Mouse (Mus musculus): ENCODE measurements at regions not wholly inside any gene's neighbourhood (a gene's known extent, or its start where the extent isn't known, plus 50 kb on each side); places are given as distances from the start of the nearest gene placed in this dataset.

DNA sequence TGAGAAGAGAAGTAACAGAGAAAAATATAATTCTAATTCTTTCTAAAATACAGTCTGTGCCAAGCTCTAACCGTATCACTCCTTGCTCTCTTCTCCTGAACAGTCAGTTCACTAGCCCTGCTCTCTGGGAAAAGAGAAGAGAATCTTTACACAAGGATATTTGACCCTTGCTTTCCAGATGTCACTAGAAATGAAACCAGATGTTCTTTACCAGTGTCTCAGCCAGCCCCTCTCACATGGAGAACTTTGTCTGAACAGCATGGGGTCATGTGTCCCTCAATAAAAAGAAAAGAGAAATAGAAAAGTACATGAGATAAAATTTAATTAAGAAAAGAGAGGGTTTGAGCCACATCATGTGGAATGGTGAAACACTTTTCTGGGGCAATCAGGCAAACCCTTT, 91.3 kb upstream of the Hddc2 start:
- no peak for TF ChIP-seq ZC3H11A (IDR thresholded peaks at IDR 0.05; ENCODE audit: low read depth, low read length)
- no peak for TF ChIP-seq HCFC1 (IDR thresholded peaks at IDR 0.05; ENCODE audit: low read depth, low read length)
- TF ChIP-seq EP300 (IDR thresholded peaks at IDR 0.05; ENCODE audit: low read depth in 1 of 2, low read length in 2 of 2): no peak
- TF ChIP-seq CTCF (IDR thresholded peaks at IDR 0.05 in 2 of 3, conservative IDR thresholded peaks at IDR 0.05 in 1 of 3; ENCODE audit: control insufficient read depth in 1 of 3, insufficient read depth in 1 of 3, low read depth in 2 of 3, low read length in 3 of 3, poor library complexity in 1 of 3, severe bottlenecking in 1 of 3): no peak
- no peak for TF ChIP-seq ZKSCAN1 (IDR thresholded peaks at IDR 0.05; ENCODE audit: low read depth, low read length)
- TF ChIP-seq POLR2A (IDR thresholded peaks at IDR 0.05; ENCODE audit: control insufficient read depth in 1 of 2, insufficient read depth in 1 of 2, low read depth in 1 of 2, low read length in 2 of 2, poor library complexity in 1 of 2): no peak

Data from MEL (cell line).